Mouse (Mus musculus): ENCODE results near the gene Calcrl.
"Not testable (repeated sequence)": the region's sequence is repeated elsewhere in the genome, so short reads cannot be mapped to it uniquely, and the experiment has no call there.

Calcrl gene

GRCm38 (mm10) chr2:84388537-84388936, 36.7 kb downstream of the Calcrl start:
- DNase-seq = not testable (repeated sequence)

- no peak for DNase-seq
These were observed 37.2 kb downstream of the Calcrl start for GRCm38 (mm10) chr2:84388023-84388416.

- DNase-seq = no peak
These were observed 37.7 kb downstream of the Calcrl start for GRCm38 (mm10) chr2:84387394-84388022.

GRCm38 (mm10) chr2:84386563-84387393, 38.4 kb downstream of the Calcrl start:
- DNase-seq = no peak

GRCm38 (mm10) chr2:84384911-84385693, 40.1 kb downstream of the Calcrl start:
- no peak for DNase-seq

GRCm38 (mm10) chr2:84383828-84384227, 41.4 kb downstream of the Calcrl start:
- no peak for DNase-seq

GRCm38 (mm10) chr2:84382556-84382955, 42.7 kb downstream of the Calcrl start:
- DNase-seq = no peak

GRCm38 (mm10) chr2:84381997-84382396, 43.2 kb downstream of the Calcrl start:
- no peak for DNase-seq

- DNase-seq = peak; percentile 28
These were observed 44.4 kb downstream of the Calcrl start for GRCm38 (mm10) chr2:84380816-84381215.

- no peak for DNase-seq
These were observed 46.5 kb downstream of the Calcrl start for GRCm38 (mm10) chr2:84378678-84379077.

- DNase-seq = no peak
These were observed 56.0 kb downstream of the Calcrl start for GRCm38 (mm10) chr2:84369256-84369655.

- DNase-seq = no peak
These were observed 58.5 kb downstream of the Calcrl start for GRCm38 (mm10) chr2:84366742-84367141.

- DNase-seq = no peak
These were observed 59.9 kb downstream of the Calcrl start for GRCm38 (mm10) chr2:84365266-84365665.

GRCm38 (mm10) chr2:84362779-84363719, 62.2 kb downstream of the Calcrl start:
- no peak for DNase-seq

- DNase-seq = no peak
These were observed 66.4 kb downstream of the Calcrl start for GRCm38 (mm10) chr2:84358690-84359343.

GRCm38 (mm10) chr2:84355281-84355680, 69.9 kb downstream of the Calcrl start:
- DNase-seq = no peak

GRCm38 (mm10) chr2:84347376-84347775, 77.8 kb downstream of the Calcrl start:
- no peak for DNase-seq

- no peak for DNase-seq
These were observed 81.5 kb downstream of the Calcrl start for GRCm38 (mm10) chr2:84343756-84344155.

- DNase-seq = no peak
These were observed 87.3 kb downstream of the Calcrl start for GRCm38 (mm10) chr2:84337774-84338450.

GRCm38 (mm10) chr2:84336331-84336730, 88.9 kb downstream of the Calcrl start:
- DNase-seq = no peak

GRCm38 (mm10) chr2:84316185-84316805, 108.9 kb downstream of the Calcrl start:
- no peak for DNase-seq

Measured in lung, postnatal 14 days (tissue).